ENCODE assay signal across 8 mouse cellular contexts in genomic region chr16:92313953-92314741, GRCm38 (mm10). TPM values are rescaled to one million over a fixed set of nuclear protein-coding genes. Genes with fewer than 3 reads are reported as not detected.
DNase-seq lines count a peak whose midpoint lies in the region; ATAC-seq and TF ChIP-seq lines count a peak whose summit lies in the region.

No protein-coding gene starts in this region.

- no peak overlapping the region for H3K4me3 ChIP-seq in layer of hippocampus, adult 2 months
- H3K4me3 ChIP-seq in cerebellum, adult 2 months (replicated peaks; ENCODE audit: insufficient read depth, low read depth, low read length): no peak overlapping the region
- no peak overlapping the region for H3K4me3 ChIP-seq in forebrain, embryonic 16.5 days (replicated peaks; ENCODE audit: low read length)
- H3K4me3 ChIP-seq in hindbrain, embryonic 16.5 days (ENCODE audit: low read length): no peak overlapping the region
- no peak overlapping the region for H3K4me3 ChIP-seq in midbrain, embryonic 10.5 days

- no peaks in the 10 kb centered on the region for H3K4me1 ChIP-seq in cerebellum, adult 2 months (ENCODE audit: control insufficient read depth, insufficient read depth, low read length)
- H3K4me1 ChIP-seq in forebrain, embryonic 16.5 days (replicated peaks; ENCODE audit: control insufficient read depth, insufficient read depth, low read length): peaks cover under 1% of the 10 kb centered on the region; the same call in 1 of the 2 replicates
- no peaks in the 10 kb centered on the region for H3K4me1 ChIP-seq in hindbrain, embryonic 16.5 days (ENCODE audit: control insufficient read depth, insufficient read depth, low read depth, low read length)
- H3K4me1 ChIP-seq in midbrain, embryonic 10.5 days: peaks cover 14% of the 10 kb centered on the region

- H3K36me3 ChIP-seq in forebrain, embryonic 16.5 days (ENCODE audit: control insufficient read depth, insufficient read depth): no peaks in the 10 kb centered on the region; the same call in 1 of the 2 replicates
- H3K36me3 ChIP-seq in hindbrain, embryonic 16.5 days (ENCODE audit: control insufficient read depth, insufficient read depth, low read length): peaks cover 14% of the 10 kb centered on the region
- peaks cover 41% of the 10 kb centered on the region for H3K36me3 ChIP-seq in midbrain, embryonic 10.5 days
- H3K36me3 ChIP-seq in splenic B cell, adult 2 months (ENCODE audit: control insufficient read depth, insufficient read depth, low read length, poor library complexity, severe bottlenecking): no peaks in the 10 kb centered on the region; the same call in 1 of the 2 replicates

- WGBS in cerebellum, adult 2 months: 52% methylated on average over 13 of the region's 13 CpGs
- 47% methylated on average over 13 of the region's 13 CpGs for WGBS in forebrain, embryonic 16.5 days
- WGBS in hindbrain, embryonic 16.5 days: 47% methylated on average over 13 of the region's 13 CpGs
- 47% methylated on average over 13 of the region's 13 CpGs for WGBS in midbrain, embryonic 10.5 days

- no peak for TF ChIP-seq POLR2A in cerebellum, adult 2 months (IDR thresholded peaks at IDR 0.05; ENCODE audit: borderline replicate concordance, insufficient read depth, low read length)

- no peak overlapping the region for H3K9ac ChIP-seq in forebrain, embryonic 16.5 days (replicated peaks; ENCODE audit: low read depth, low read length)
- H3K9ac ChIP-seq in hindbrain, embryonic 16.5 days (ENCODE audit: low read depth, low read length): no peak overlapping the region

- H3K27me3 ChIP-seq in cerebellum, adult 2 months (ENCODE audit: control insufficient read depth, insufficient read depth, low read length): no peaks in the 10 kb centered on the region
- no peaks in the 10 kb centered on the region for H3K27me3 ChIP-seq in forebrain, embryonic 16.5 days (replicated peaks; ENCODE audit: control insufficient read depth, insufficient read depth, low read length)
- H3K27me3 ChIP-seq in hindbrain, embryonic 16.5 days (replicated peaks; ENCODE audit: control insufficient read depth, insufficient read depth, low read length): no peaks in the 10 kb centered on the region
- H3K27me3 ChIP-seq in midbrain, embryonic 10.5 days (ENCODE audit: low read depth, poor library complexity, severe bottlenecking): no peaks in the 10 kb centered on the region
- no peaks in the 10 kb centered on the region for H3K27me3 ChIP-seq in splenic B cell, adult 2 months (ENCODE audit: control insufficient read depth, insufficient read depth, low read length, poor library complexity, severe bottlenecking)

- intact Hi-C loops in left cerebral cortex, postnatal 36 days (cut with DNase I): loop anchor here (2.0 to 10.0 kb wide), 2 partner anchors 23 to 1231 kb away; no protein-coding TSS in a partner anchor

- no peaks in the 10 kb centered on the region for H3K9me3 ChIP-seq in forebrain, embryonic 16.5 days (ENCODE audit: control insufficient read depth, low read length)
- no peaks in the 10 kb centered on the region for H3K9me3 ChIP-seq in hindbrain, embryonic 16.5 days (ENCODE audit: control insufficient read depth, low read length)
- H3K9me3 ChIP-seq in midbrain, embryonic 10.5 days (replicated peaks): no peaks in the 10 kb centered on the region

- peak; percentile 41 to 51 for DNase-seq in layer of hippocampus, adult 2 months (ENCODE audit: low spot score in 2 of 2)
- no peak for DNase-seq in layer of hippocampus, adult 8-10 months (ENCODE audit: low spot score in 2 of 2)
- DNase-seq in cerebellum, adult 2 months: peak; percentile 50 to 58
- peak; percentile 30 to 42 for DNase-seq in left cerebral cortex, postnatal 36 days (ENCODE audit: low spot score in 2 of 2)
- DNase-seq in midbrain, embryonic 10.5 days (ENCODE audit: low spot score): peak; percentile 48
- DNase-seq in splenic B cell, adult 2 months (ENCODE audit: low read depth, low spot score): peak; percentile 64

- TF ChIP-seq CTCF in layer of hippocampus, adult 2 months (conservative IDR thresholded peaks at IDR 0.05): peak; percentile 92
- peak; percentile 85; the same call in 1 of the 2 replicates for TF ChIP-seq CTCF in cerebellum, adult 2 months (IDR thresholded peaks at IDR 0.05; ENCODE audit: borderline replicate concordance, insufficient read depth, low read depth, low read length)

- ATAC-seq in forebrain, embryonic 16.5 days: peak; percentile 74
- peak; percentile 80 for ATAC-seq in hindbrain, embryonic 16.5 days

- H3K4me2 ChIP-seq in forebrain, embryonic 16.5 days (ENCODE audit: low read length): no peak overlapping the region
- H3K4me2 ChIP-seq in hindbrain, embryonic 16.5 days (ENCODE audit: low read length): no peak overlapping the region

- no peak overlapping the region for H3K27ac ChIP-seq in layer of hippocampus, adult 2 months
- no peak overlapping the region for H3K27ac ChIP-seq in cerebellum, adult 2 months (ENCODE audit: insufficient read depth, low read length)
- no peak overlapping the region for H3K27ac ChIP-seq in forebrain, embryonic 16.5 days (ENCODE audit: low read length)
- H3K27ac ChIP-seq in hindbrain, embryonic 16.5 days (ENCODE audit: low read depth, low read length): no peak overlapping the region
- no peak overlapping the region for H3K27ac ChIP-seq in midbrain, embryonic 10.5 days (replicated peaks)

RNA-seq across cellular contexts. Expression of gene Fam243, which starts 7.1 kb away (rescaled TPM):
- total RNA-seq in layer of hippocampus, adult 2 months (2021): not detected
- not detected for total RNA-seq in layer of hippocampus, adult 8-10 months (2022)
- not detected in 2 replicates for polyA plus RNA-seq in cerebellum, adult 2 months (2012; rRNA removed)
- polyA plus RNA-seq in forebrain, embryonic 16.5 days (2015; fragmentation: Nextera tagmentation; extraction: Ambion mirVana): 0.09 and 0.15 TPM in 2 replicates
- not detected in 2 replicates for polyA plus RNA-seq in hindbrain, embryonic 16.5 days (2015; fragmentation: Nextera tagmentation; extraction: Ambion mirVana)
- total RNA-seq in left cerebral cortex, postnatal 36 days (2021): not detected
- polyA plus RNA-seq in midbrain, embryonic 10.5 days (2016; fragmentation: Nextera tagmentation; extraction: Ambion mirVana): 0.07 TPM in 1 of 2 replicates, not detected in the other

RNA-seq across cellular contexts. Expression of gene Smim11, which starts 13.1 kb away (rescaled TPM):
- total RNA-seq in layer of hippocampus, adult 2 months (2021): 10 to 100 TPM; 19.2 to 20.4 TPM
- total RNA-seq in layer of hippocampus, adult 8-10 months (2022): 10 to 100 TPM; 16.8 to 27.3 (median 21.0) TPM
- 32.2 and 35.8 TPM in 2 replicates for polyA plus RNA-seq in cerebellum, adult 2 months (2012; rRNA removed)
- 83.0 and 89.0 TPM in 2 replicates for polyA plus RNA-seq in forebrain, embryonic 16.5 days (2015; fragmentation: Nextera tagmentation; extraction: Ambion mirVana)
- polyA plus RNA-seq in hindbrain, embryonic 16.5 days (2015; fragmentation: Nextera tagmentation; extraction: Ambion mirVana): 55.4 and 57.7 TPM in 2 replicates
- total RNA-seq in left cerebral cortex, postnatal 36 days (2021): 10 to 100 TPM; 15.8 to 16.2 TPM
- polyA plus RNA-seq in midbrain, embryonic 10.5 days (2016; fragmentation: Nextera tagmentation; extraction: Ambion mirVana): 126 and 133 TPM in 2 replicates

RNA-seq across cellular contexts. Expression of gene Kcne2, which starts 22.0 kb away (rescaled TPM):
- total RNA-seq in layer of hippocampus, adult 2 months (2021): under 1 TPM in 1 of 2 experiments, not detected in 1; 0.82 TPM
- total RNA-seq in layer of hippocampus, adult 8-10 months (2022): 1 to 10 TPM in 2 of 4 experiments, not detected in 2; 1.2 to 1.5 TPM
- polyA plus RNA-seq in cerebellum, adult 2 months (2012; rRNA removed): 3.7 and 10.0 TPM in 2 replicates
- 9.1 and 12.3 TPM in 2 replicates for polyA plus RNA-seq in forebrain, embryonic 16.5 days (2015; fragmentation: Nextera tagmentation; extraction: Ambion mirVana)
- 35.1 and 37.2 TPM in 2 replicates for polyA plus RNA-seq in hindbrain, embryonic 16.5 days (2015; fragmentation: Nextera tagmentation; extraction: Ambion mirVana)
- under 1 TPM in 1 of 2 experiments, not detected in 1; 0.17 TPM for total RNA-seq in left cerebral cortex, postnatal 36 days (2021)
- polyA plus RNA-seq in midbrain, embryonic 10.5 days (2016; fragmentation: Nextera tagmentation; extraction: Ambion mirVana): 0.23 and 0.29 TPM in 2 replicates

RNA-seq across cellular contexts. Expression of gene Kcne1, which starts 45.1 kb away (rescaled TPM):
- total RNA-seq in layer of hippocampus, adult 2 months (2021): not detected
- not detected for total RNA-seq in layer of hippocampus, adult 8-10 months (2022)
- 0.08 TPM in 1 of 2 replicates, not detected in the other for polyA plus RNA-seq in cerebellum, adult 2 months (2012; rRNA removed)
- 0.10 TPM in 1 of 2 replicates, not detected in the other for polyA plus RNA-seq in forebrain, embryonic 16.5 days (2015; fragmentation: Nextera tagmentation; extraction: Ambion mirVana)
- 0.19 and 0.28 TPM in 2 replicates for polyA plus RNA-seq in hindbrain, embryonic 16.5 days (2015; fragmentation: Nextera tagmentation; extraction: Ambion mirVana)
- not detected for total RNA-seq in left cerebral cortex, postnatal 36 days (2021)
- 0.41 and 0.55 TPM in 2 replicates for polyA plus RNA-seq in midbrain, embryonic 10.5 days (2016; fragmentation: Nextera tagmentation; extraction: Ambion mirVana)

Comparison
In these comparisons a context has a peak if more than half of its experiments do, and no peak if none do; other contexts are left out.
1. DNase-seq: peak in layer of hippocampus, adult 2 months (2 of 2), cerebellum, adult 2 months (2 of 2), left cerebral cortex, postnatal 36 days (2 of 2), midbrain, embryonic 10.5 days (single experiment) and splenic B cell, adult 2 months (single experiment); none in layer of hippocampus, adult 8-10 months (0 of 2).